Mouse (Mus musculus) kidney, postnatal 14 days (tissue): ENCODE measurements at regions not wholly inside any gene's neighbourhood (a gene's known extent, or its start where the extent isn't known, plus 50 kb on each side); places are given as distances from the start of the nearest gene placed in this dataset.
"Not testable (repeated sequence)": the region's sequence is repeated elsewhere in the genome, so short reads cannot be mapped to it uniquely, and the experiment has no call there.

Source experiments
- DNase-seq: peaks from one replicate; pipeline ENCODE4 v3.0.0; 2022; ENCODE audit warnings: mixed read lengths

- DNase-seq, result no peak
These were observed 512.1 kb upstream of the Vrk2 start for GRCm38 (mm10) chr11:27105920-27106319.

GRCm38 (mm10) chr11:27102906-27103305 lies 509.1 kb upstream of the Vrk2 start:
- no peak for DNase-seq

GRCm38 (mm10) chr11:27102045-27102444 lies 508.2 kb upstream of the Vrk2 start:
- no peak for DNase-seq

GRCm38 (mm10) chr11:27096615-27097014 lies 502.8 kb upstream of the Vrk2 start:
- no peak for DNase-seq

- not testable (repeated sequence) for DNase-seq
These were observed 501.7 kb upstream of the Vrk2 start for GRCm38 (mm10) chr11:27095460-27095859.

- DNase-seq, result no peak
These were observed 492.7 kb upstream of the Vrk2 start for GRCm38 (mm10) chr11:27086516-27086915.

GRCm38 (mm10) chr11:27081188-27081587 lies 487.4 kb upstream of the Vrk2 start:
- DNase-seq, result no peak

- no peak for DNase-seq
These were observed 476.6 kb upstream of the Vrk2 start for GRCm38 (mm10) chr11:27070381-27070780.

- no peak for DNase-seq
These were observed 433.5 kb upstream of the Vrk2 start for GRCm38 (mm10) chr11:27027243-27027852.

- no peak for DNase-seq
These were observed 431.7 kb upstream of the Vrk2 start for GRCm38 (mm10) chr11:27025500-27025899.

- DNase-seq, result no peak
These were observed 402.7 kb upstream of the Vrk2 start for GRCm38 (mm10) chr11:26996292-26997099.

GRCm38 (mm10) chr11:26981216-26981615 lies 387.4 kb upstream of the Vrk2 start:
- no peak for DNase-seq

GRCm38 (mm10) chr11:26972533-26973081 lies 378.8 kb upstream of the Vrk2 start:
- no peak for DNase-seq

- no peak for DNase-seq
These were observed 377.4 kb upstream of the Vrk2 start for GRCm38 (mm10) chr11:26971161-26971560.

GRCm38 (mm10) chr11:26967427-26967826 lies 373.6 kb upstream of the Vrk2 start:
- DNase-seq, result no peak

- no peak for DNase-seq
These were observed 369.3 kb upstream of the Vrk2 start for GRCm38 (mm10) chr11:26962928-26963667.

- no peak for DNase-seq
These were observed 368.5 kb upstream of the Vrk2 start for GRCm38 (mm10) chr11:26962040-26962927.

GRCm38 (mm10) chr11:26961336-26961980 lies 367.7 kb upstream of the Vrk2 start:
- peak; percentile 84 for DNase-seq

GRCm38 (mm10) chr11:26956153-26956552 lies 362.4 kb upstream of the Vrk2 start:
- DNase-seq, result no peak

GRCm38 (mm10) chr11:26931766-26932165 lies 338.0 kb upstream of the Vrk2 start:
- DNase-seq, result no peak

- no peak for DNase-seq
These were observed 313.3 kb upstream of the Vrk2 start for GRCm38 (mm10) chr11:26907099-26907498.

- no peak for DNase-seq
These were observed 287.8 kb upstream of the Vrk2 start for GRCm38 (mm10) chr11:26881635-26882034.
